Mouse (Mus musculus) left cerebral cortex, adult 18-20 months (tissue): ENCODE measurements at regions not wholly inside any gene's neighbourhood (a gene's known extent, or its start where the extent isn't known, plus 50 kb on each side); places are given as distances from the start of the nearest gene placed in this dataset.
"Not testable (repeated sequence)": the region's sequence is repeated elsewhere in the genome, so short reads cannot be mapped to it uniquely, and the experiment has no call there.

ENCODE experiments used
- DNase-seq, 2 experiments: peaks; one replicate each; pipeline ENCODE4 v3.0.0; 2021 to 2022; ENCODE audit warnings: low spot score in 2 of 2, mixed read lengths in 1 of 2

DNA sequence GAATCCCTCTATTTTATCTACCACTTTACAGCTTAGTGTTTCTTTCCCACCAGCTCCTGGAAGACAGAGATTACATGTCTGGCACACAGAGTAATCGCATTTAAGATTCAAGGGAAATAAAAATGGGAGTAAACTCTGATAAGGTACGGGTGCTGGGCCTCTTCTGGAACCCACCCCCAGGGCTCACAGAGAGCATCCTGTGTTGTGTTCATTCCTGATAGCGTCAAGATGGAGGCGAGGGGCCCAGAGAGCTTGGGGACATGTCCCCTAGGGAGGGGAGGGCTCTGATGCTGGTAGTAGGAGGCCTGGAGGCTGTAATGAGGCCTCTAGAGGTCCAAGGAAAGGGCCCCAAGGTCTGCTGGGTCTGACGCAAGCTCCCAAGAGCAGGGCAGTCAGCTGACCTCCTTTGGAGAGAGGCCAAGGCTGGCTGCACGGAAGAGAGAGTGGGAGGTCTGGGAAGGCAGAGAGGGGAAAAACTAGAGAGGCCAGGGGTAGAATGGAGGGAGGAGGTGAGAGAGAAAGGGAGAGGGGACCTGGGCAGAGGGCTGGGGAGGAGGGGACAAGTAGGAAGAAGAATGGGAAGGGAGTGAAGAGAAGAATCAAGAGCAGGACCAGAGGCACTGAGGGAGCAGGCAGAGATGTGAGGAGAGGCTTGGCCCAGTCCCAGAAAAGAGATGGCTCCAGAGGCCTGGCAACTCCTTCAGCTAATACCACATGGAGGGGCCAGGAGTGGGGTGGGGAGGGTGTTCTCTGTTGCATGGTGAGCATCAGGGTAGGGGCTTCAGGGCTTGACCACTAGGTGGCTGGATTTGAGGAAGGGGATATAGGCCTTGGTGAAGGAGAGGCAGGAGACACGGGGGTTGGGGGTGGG is 96.8 kb upstream of the Eif4g2 start:
- no peak for DNase-seq

DNA sequence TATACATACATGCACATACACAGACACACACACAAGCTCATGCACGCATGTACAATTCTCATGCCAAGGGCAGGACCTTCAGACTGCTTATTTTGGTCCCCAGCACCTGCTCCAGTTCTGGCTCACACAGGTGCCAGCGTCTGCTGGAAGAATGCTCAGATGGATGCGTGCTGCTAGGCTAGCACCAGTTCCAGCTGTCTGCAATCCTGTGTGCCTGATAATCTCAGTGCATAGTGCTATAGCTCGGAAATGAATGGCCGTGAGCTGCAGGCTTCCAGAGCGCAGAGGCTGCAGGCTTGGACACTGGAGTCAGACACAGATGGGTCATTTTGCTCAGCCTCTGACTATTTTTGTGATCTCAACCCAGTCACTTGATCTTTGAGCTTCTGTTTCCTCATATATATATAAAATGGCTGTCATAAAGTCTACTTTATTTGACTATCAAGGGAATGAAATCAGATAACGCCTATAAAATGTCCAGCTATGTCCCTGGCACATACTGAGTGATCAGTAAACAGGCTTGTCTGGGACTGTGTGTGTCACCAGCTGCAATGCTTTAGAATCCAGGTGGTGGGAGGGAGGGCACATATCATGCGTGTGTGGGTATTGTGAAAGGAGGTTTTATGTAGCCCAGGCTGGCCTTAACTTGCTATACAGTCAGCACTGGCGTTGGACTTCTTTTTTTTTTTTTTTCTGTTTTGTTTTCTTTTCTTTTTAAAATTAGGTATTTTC is 91.7 kb upstream of the Eif4g2 start:
- DNase-seq, result no peak

DNA sequence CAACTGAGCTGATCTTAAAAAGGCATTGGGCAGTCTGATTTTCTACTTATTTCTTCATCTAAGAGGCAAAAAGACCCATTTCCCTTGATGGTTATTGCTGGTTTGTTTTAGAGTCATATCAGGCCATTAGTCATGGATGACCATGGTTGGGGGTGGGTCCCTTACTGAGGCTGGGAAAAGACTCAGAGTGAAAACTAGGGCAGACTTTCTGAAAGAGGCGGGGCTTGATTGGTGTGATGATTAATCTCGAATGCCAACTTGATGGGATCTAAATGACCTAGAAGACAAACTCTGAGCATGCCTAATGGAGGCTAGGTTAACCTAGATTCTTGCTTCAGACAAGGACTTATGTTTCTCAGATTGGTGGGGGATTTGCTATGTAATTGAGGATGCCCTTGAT is 89.2 kb upstream of the Eif4g2 start:
- no peak for DNase-seq

DNA sequence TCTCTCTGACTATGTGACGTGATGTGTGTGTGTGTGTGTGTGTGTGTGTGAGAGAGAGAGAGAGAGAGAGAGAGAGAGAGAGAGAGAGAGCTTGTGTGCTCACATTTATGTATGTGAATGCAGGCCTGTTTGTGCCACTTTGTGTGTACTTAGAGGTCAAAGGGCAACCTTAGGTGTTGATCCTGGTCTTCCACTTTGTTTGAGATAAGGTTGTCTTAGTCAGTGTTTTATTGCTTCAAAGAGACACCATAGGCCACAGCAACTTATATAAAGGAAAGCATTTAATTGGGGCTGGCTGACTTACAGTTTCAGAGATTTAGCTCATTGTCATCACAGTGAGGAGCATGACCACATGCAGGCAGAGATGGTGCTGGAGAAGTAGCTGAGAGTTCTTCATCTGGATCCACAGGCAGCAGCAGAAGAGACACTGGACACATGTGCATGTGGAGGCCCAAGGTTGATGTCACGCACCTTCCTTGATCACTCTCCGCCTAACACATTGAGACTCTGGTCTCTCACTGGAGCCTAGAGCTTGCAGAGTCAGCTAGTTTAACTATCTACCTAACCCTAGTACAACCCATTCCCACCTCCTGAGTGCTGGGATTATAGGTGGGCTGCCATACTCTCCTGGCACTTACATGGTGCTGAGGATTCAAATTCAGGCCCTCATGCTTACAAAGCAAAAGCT is 85.9 kb upstream of the Eif4g2 start:
- DNase-seq, result not testable (repeated sequence)

DNA sequence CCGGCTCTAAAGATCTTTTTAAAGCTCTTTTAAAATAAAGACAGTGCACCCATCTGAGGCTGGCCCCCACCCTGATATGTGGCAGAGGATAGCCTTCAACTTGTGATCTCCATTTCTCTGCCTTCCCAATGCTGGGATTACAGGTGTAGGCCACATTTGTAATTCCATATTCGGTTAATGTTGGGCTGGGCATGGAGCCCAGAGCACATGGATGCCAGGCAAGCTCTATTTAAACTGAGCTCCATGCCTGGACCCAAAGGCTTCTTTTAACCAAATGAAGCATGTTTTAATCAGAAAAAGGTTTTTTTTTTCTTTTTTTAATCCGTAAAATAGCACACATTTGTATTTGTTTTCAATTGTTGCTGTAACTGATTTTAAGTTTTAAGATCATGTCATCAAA is 82.2 kb upstream of the Eif4g2 start:
- DNase-seq, result no peak

DNA sequence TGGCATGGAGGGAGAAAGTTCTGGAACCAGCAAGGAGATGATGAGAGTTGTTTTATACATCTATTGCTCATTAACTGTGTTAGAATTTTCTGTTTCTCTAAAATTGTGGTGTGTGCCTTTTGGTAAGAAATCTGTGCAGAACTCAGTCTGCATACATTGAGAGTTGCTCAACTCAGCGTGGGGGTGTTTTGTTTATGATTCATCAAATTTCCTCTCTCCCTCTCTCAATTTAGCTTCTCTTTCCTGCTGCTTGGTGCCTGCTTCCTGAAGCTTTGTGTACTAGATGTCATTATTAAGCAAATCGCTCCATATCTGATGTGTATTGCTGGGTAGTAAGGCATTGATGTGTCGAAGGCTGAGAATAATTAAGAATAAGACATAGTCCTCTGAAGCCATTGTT is 81.4 kb upstream of the Eif4g2 start:
- DNase-seq, result no peak

DNA sequence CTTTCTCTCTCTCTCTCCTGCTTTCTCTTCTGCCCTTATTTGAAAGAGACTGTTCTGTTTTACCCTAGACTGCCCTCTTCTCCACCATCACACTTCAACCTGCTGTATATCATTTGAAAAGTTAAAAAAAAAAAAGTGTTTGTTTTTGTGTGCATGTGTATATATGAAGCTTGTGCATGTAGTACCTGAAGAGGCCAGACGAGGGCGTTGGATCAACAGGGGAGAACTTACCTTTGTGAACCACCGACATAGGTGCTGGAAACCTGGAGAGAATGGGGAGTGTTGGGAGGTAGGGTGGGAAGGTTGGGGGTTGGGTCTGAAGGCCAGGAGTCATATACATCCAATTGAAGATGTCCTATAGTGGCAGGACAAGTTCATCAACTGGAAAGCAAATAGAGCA is 81.0 kb upstream of the Eif4g2 start:
- no peak for DNase-seq

DNA sequence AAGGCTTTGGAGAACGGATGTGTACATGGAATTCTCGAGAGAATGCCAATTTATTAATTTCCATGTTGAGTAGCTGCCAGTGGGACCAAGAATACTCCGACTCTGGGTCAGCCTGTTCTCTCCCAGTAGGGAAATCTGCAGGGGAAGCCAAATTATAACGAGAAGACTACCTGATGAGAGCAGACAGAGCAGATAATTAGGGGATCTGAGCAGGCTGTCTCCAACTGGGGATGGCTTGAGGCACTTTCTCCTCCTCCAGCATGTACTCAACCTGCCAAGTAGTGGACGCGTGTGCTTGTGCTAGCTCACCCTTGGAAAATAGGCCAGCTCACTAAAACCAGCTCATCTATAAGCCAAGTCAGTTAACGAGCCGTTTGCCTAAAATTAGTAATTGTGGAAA is 80.5 kb upstream of the Eif4g2 start:
- no peak for DNase-seq

DNA sequence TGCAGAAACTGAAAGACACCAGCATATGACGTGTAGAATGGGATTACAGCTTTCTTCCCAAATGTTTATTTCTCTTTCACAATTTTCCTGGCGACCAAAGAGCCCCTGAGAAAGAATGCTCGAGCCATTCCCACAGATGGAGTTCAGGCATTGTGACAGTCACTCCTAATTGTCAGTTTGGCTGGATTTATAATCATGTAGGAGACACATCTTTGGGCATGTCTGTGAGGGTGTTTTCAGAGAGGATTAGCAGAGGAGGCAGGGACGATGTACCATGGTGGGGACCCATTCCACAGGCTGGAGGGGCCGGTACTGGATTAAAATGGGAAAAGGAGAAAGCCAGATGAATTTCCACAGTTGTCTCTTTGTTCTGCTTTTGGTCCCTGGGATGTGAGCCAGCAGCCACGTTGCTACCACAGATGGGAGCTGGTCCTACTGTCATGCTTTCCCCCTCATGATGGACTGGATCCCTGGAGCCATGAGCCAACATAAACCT is 76.0 kb upstream of the Eif4g2 start:
- DNase-seq, result no peak

DNA sequence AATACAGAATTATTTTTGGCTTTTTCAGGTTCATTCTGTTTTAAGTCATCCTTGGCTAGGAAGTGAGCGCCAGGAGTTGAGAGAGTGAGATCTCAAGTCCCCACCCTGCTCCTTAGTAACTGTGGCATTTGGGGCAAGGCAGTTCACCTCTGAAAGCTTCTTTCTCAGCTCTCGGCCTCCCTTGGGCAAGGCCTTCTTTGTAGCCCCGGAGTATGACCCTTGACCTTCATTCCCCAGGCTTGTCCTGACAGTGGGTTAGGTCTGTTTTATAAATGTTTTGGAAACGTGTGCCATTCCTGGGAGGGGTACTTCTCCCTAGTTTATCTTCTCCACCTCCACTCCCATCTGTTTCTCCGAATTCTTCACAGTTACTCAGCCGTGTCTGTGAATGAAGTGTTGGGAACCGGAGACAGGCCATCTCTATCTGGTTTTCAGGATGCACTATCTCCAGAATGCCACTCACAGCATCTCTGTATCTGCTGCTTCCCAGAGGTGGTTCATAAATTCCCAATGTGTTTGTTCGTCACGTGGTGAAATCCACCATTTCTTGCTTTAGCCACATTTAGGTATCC is 75.0 kb upstream of the Eif4g2 start:
- DNase-seq, result no peak

DNA sequence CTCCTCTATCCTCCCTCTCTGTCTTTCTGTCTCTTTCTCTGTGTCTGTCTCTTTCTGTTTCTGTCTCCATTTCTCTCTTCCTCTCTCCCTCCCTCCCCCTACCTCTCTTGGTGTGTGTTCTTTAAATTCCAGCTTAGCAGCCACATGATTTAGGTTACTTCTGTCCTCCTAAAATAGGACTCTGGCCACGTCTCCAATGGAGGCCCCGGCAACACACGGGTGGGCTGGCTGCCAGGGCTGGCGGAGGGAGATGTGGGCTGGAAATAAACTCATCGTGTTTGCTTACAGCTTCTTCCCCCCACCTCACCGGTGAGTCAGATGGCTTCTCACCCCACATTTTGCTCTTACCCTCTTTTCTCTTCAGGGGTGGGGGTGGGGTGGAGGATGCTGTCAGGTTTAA is 74.5 kb upstream of the Eif4g2 start:
- DNase-seq, result peak; percentile 79 to 85

DNA sequence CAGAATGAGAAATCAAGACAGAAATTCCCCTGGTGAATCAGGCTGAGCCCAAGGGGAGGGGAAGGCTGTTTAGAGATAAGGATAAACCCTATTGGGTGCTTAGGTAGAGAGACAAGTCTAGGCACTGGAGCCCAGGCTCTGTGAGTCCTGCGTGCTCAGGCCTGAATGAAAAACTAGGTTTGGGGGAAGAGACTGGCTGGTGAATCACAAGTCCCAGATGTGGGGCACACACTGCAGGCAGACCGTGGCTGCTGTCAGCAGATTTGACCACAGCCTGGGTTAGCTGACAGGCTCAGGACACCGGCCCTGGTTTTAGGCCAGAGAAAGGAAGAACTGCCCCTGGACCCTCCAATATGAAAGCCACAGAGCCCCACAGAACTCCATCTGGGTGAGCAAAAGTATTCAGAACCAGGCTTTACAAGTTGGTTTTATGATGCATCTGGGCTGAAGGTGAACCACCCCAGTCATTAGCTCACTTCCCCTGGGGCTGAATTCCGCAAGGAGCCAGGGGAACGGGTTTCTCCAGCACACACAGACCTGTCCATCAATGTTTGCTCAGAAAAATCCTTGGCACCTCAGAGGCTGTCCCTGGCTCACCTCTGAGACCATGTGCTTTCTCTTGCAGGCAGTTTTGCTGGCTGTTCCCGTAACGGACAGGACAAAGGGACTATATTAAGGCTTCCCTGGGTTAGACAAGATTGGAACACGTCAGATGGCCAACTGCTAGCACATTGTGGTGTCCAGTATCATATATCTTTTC is 73.8 kb upstream of the Eif4g2 start:
- DNase-seq, result peak in 1 of 2 experiments; percentile 19

DNA sequence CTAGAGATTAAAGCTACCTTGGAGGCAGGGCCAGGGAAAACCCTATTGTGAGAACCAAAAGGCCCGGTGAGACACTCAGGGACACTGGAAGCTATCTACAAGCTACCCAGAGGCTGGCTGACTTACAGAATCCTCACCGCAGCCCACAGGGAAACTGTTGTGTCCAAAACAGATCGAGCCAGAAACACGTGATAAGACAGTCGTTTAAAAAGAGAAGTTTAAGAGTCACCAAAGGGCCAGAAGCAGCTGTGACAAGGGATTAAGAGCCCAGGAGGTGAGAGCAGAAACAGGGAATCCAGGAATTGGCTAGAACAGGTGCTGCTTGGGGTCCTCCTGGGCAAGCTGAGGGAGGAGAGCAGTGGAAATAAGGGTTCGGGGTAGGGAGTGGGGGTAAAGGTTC is 73.2 kb upstream of the Eif4g2 start:
- DNase-seq, result no peak

DNA sequence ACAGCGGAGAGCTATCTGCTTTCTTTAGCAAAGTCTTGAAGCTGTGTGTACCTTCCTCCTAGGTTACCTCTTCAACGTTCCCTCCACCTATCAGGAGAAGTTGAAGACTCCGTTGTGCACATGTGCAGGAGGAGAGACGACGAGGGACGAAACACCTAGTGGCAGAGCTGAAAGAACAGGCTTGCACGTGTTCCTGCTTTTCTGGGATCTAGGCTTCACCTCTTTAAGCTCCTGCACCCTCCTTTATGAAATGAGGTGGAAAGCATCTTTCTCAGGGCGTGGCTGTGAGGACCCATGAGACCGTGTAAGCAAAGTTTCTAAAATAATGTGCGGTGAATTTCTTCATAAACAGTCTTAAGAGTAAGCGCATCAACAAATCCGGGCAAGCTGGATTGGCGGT is 71.4 kb upstream of the Eif4g2 start:
- no peak for DNase-seq

DNA sequence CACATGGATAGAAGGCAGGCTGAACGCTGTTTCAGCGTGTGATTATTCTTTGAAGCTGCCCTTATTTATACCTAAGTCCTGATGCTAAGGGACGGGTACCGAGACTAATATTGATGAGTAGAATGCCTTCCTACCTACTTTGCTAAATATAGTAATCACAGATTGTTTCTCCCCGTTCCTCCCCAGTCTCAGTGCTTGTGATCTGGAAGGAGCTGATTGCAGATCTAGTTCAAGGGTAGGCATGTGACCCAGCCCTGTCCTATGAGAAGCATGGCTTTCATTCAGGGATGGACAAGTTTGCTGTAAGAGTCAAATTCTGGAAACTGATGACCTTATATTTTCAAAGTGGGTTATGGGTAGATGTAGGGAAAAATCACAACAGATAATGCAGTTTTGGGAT is 67.7 kb upstream of the Eif4g2 start:
- DNase-seq, result no peak

DNA sequence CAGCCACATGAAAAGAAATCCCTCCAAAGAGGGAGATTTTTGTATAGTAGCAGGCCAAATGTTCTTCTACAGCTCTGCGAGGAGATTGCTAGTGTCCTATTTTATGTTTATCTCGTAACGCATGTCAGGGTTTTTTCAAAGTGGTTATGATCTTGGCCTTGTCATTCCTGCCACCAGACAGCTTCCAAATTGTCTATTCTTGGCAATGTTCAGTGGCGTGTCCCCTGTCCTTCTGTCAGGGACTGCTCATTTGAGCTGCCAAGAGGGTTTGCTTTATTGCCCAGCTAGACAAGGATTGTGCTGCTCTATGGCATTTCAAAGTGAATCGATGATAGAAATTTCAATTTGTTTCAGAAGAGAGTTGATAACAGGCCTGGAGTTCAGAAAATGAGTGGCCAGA is 67.3 kb upstream of the Eif4g2 start:
- no peak for DNase-seq

DNA sequence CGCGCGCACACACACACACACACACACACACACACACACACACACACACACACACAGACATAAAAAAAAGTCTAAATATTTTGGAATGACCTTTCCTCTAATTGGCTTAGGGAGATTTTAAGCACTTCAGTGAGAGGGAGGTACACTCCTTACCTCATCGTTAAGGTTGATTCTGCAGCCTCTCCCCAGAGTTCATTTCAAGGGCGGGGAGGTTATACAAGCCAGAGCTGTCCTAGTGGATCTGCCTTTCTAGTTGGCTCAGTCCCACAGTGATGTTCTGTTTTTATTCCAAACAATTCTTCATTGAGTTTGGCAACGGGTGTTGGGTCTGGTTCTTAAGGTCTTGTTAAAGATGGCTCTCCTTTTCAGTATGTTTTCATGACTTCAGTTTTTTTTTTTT is 64.8 kb upstream of the Eif4g2 start:
- DNase-seq, result no peak

DNA sequence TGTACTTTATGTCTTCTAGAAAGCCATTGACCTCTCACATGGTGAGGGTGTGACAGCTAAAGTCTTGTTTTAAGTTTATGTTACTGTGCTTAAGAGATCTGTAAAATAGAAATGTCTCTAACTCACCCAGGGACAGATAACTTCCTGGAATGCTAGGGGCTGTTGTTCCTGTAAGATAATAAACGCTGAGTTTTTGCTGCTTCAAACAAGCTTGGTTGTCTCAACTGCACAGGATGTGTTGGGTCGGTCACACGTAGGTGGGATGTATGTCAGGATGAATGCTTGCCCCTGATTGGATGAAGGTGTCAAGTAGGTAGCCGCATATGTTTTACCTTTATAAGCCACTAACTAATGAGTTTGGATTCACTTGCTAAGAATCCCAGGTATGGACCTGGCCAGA is 63.8 kb upstream of the Eif4g2 start:
- DNase-seq, result no peak

DNA sequence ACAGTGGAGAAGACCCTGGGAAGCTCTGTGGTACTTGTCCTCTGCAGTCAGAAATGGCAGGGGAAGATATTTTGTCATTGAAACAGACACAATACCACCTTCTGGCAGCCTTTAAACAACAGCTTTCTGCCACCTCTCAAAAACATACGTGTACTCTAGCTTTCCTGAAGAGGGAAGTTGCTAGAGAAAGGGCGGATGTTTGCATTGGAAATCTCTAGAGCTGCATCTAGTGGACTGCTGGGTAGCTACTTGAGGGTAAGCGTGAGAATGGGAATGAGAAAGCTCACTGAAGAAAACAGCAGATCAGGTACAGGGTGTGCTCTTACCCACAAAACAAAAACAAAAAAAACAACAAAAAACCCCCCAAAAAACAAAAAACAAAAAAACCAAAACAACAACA is 61.4 kb upstream of the Eif4g2 start:
- DNase-seq, result no peak

DNA sequence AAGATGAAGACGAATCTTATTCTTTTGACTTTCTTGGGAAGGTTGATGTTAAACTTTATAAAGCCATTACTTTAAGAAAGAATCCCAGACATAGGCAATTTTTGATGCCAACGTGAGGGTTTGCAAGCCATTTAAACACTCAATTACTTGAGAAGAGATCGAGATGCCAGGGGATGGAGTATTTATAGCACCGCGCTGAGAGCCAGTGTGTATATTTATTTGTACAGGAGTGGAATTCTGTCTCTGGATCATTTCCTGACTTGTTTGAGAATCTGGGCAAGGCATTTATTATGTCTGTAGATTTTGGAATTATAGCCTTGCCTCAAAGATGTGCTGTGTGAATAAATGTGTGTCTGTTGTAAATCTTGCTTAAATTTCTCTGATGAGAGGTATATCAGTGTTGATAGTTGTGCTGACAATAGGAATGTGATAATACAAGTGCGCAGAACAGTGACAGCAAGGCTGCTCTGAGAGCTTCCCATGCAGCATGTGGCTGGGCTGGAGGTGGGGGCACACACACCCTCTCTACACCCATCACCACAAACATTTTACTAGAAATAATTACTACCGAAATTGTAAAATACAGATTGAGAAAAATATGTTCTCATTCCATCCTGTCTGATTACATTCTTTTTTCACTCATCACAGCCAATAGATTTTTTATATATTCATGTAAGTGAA is 58.6 kb upstream of the Eif4g2 start:
- no peak for DNase-seq
